Comparison of ENCODE assay signal across 8 mouse cellular contexts in the genomic region with DNA sequence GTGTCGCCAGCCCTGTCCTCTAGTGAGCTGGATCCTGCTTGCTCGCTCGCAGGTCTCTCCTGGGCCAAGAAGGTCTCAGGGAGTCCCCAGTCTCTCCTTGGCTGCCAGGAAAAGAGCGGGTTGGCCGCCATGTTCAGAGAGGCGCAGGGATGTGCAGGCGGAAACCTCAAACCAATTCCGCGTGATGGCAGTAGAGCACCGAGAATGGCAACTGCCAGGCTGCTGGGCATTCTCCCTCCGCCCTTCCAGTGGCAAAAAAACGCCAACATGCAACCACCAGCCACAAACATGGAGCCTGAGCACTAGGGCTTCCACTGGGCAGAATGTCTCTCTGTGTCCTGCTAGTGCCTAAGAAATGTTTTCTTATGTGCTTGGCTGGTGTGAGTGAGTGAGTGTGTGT.
DNase-seq lines count a peak whose midpoint lies in the region; ATAC-seq and TF ChIP-seq lines count a peak whose summit lies in the region.
"Not testable (repeated sequence)": the region's sequence is repeated elsewhere in the genome, so short reads cannot be mapped to it uniquely, and the experiment has no call there.

No protein-coding gene starts in this region.

- ATAC-seq in lung, postnatal 0 days: peak; percentile 57; the same call in 1 of the 2 replicates

- not testable (repeated sequence) for H3K9ac ChIP-seq in lung, postnatal 0 days (replicated peaks; ENCODE audit: low read depth)

- WGBS in forebrain, embryonic 10.5 days: 87% methylated on average over 12 of the region's 12 CpGs
- WGBS in lung, postnatal 0 days: 72% methylated on average over 12 of the region's 12 CpGs

- H3K27me3 ChIP-seq in forebrain, embryonic 10.5 days (ENCODE audit: poor library complexity, severe bottlenecking); lung, postnatal 0 days (replicated peaks; ENCODE audit: insufficient read depth, low read length): not testable (repeated sequence)

- TF ChIP-seq CTCF in lung, postnatal 0 days (IDR thresholded peaks at IDR 0.05): peak; percentile 66

- H3K4me3 ChIP-seq in forebrain, embryonic 10.5 days; lung, postnatal 0 days (ENCODE audit: low read depth, low read length): not testable (repeated sequence)

- not testable (repeated sequence) for TF ChIP-seq EP300 in lung, postnatal 0 days (IDR thresholded peaks at IDR 0.05)

- H3K27ac ChIP-seq in forebrain, embryonic 10.5 days; lung, postnatal 0 days (ENCODE audit: low read length): not testable (repeated sequence)

- H3K4me1 ChIP-seq in forebrain, embryonic 10.5 days: peaks cover 10% of the 10 kb centered on the region
- not testable (repeated sequence) for H3K4me1 ChIP-seq in lung, postnatal 0 days (ENCODE audit: insufficient read depth, low read depth, low read length)

- DNase-seq in ES-CJ7 (ENCODE audit: low read depth, low spot score): peak; percentile 59
- peak; percentile 15 for DNase-seq in c-Kit-positive CD71-positive TER-119-positive erythroid progenitor cells, embryonic 14.5 days (ENCODE audit: low spot score)
- DNase-seq in forebrain, embryonic 10.5 days (ENCODE audit: extremely low spot score, low spot score): peak; percentile 34
- peak; percentile 90 for DNase-seq in heart, postnatal 4 days
- peak; percentile 80 for DNase-seq in layer of hippocampus, adult 9-10 months (ENCODE audit: low spot score)
- peak; percentile 39 for DNase-seq in lung, postnatal 0 days (ENCODE audit: low spot score)
- peak; percentile 57 for DNase-seq in ovary, adult 18-20 months (ENCODE audit: low spot score)
- DNase-seq in urinary bladder, adult 2 months (ENCODE audit: low spot score): peak; percentile 73

- peaks cover 16% of the 10 kb centered on the region for H3K36me3 ChIP-seq in forebrain, embryonic 10.5 days (replicated peaks)
- H3K36me3 ChIP-seq in lung, postnatal 0 days (ENCODE audit: insufficient read depth, low read length): not testable (repeated sequence)

- H3K4me2 ChIP-seq in lung, postnatal 0 days (replicated peaks; ENCODE audit: low read depth, low read length): not testable (repeated sequence)

- H3K9me3 ChIP-seq in forebrain, embryonic 10.5 days; lung, postnatal 0 days (ENCODE audit: low read length): not testable (repeated sequence)

Comparison
In these comparisons a context has a peak if more than half of its experiments do, and no peak if none do; other contexts are left out.
1. DNase-seq: peak in every context shown above with its lines; median percentile 90 in heart, postnatal 4 days; 80 in layer of hippocampus, adult 9-10 months; 73 in urinary bladder, adult 2 months; 59 in ES-CJ7; 57 in ovary, adult 18-20 months; 39 in lung, postnatal 0 days; 34 in forebrain, embryonic 10.5 days; 15 in c-Kit-positive CD71-positive TER-119-positive erythroid progenitor cells, embryonic 14.5 days.